Mouse (Mus musculus): Measurements from ENCODE around the gene Gpr107.

DNA sequence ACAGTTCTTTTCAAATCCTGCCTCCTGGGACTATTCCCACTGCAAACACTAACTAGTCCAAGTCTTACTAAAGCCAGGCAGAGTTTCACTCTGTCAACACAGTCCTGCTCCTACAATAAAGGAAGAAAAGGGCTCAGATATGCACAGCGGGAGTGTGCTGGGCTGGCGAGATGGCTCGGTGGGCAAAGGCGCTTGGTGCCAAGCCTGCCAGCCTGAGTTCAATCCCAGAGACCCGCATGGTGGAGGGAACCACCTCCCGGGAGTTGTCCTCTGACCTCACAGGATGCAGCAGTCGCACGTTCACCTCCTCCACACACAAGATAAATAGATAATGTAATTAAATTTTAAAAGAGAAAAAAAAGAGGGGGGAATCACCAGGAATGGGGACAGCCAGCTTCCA lies 48.8 kb upstream of the Gpr107 start:
- TF ChIP-seq CTCF (IDR thresholded peaks at IDR 0.05; ENCODE audit: low read depth, low read length) (no peak), POLR2A (IDR thresholded peaks at IDR 0.05; ENCODE audit: insufficient read depth, low read length) (no peak), EP300 (IDR thresholded peaks at IDR 0.05; ENCODE audit: insufficient read depth, low read depth, low read length) (no peak)

Data from ES-Bruce4 (cell line).